Mouse (Mus musculus) embryo, embryonic 11.5 days (tissue): ENCODE results near the gene Cdc34b.
"Not testable (repeated sequence)": the region's sequence is repeated elsewhere in the genome, so short reads cannot be mapped to it uniquely, and the experiment has no call there.

ENCODE experiments used
- DNase-seq: peaks from one replicate; pipeline ENCODE4 v3.0.0-alpha.2; 2012; ENCODE audit warnings: low read depth, low spot score

Cdc34b gene

GRCm38 (mm10) chr11:94741732-94742272 lies at the start of gene Cdc34b:
TSS of gene Cdc34b (plus strand) at chr11:94741782.
- no peak for DNase-seq

- not testable (repeated sequence) for DNase-seq
Measured at GRCm38 (mm10) chr11:94692502-94692901, 49.1 kb upstream of the Cdc34b start.

- no peak for DNase-seq
Measured at GRCm38 (mm10) chr11:94695508-94695907, 46.1 kb upstream of the Cdc34b start.

GRCm38 (mm10) chr11:94697140-94697539 lies 44.4 kb upstream of the Cdc34b start:
- DNase-seq: no peak

GRCm38 (mm10) chr11:94697703-94698464 lies 43.7 kb upstream of the Cdc34b start:
- no peak for DNase-seq

GRCm38 (mm10) chr11:94699399-94699798 lies 42.2 kb upstream of the Cdc34b start:
- no peak for DNase-seq

GRCm38 (mm10) chr11:94701401-94702215 lies 40.0 kb upstream of the Cdc34b start:
- no peak for DNase-seq

- no peak for DNase-seq
Measured at GRCm38 (mm10) chr11:94702216-94702610, 39.4 kb upstream of the Cdc34b start.

- no peak for DNase-seq
Measured at GRCm38 (mm10) chr11:94704020-94704419, 37.6 kb upstream of the Cdc34b start.

GRCm38 (mm10) chr11:94704472-94704871 lies 37.1 kb upstream of the Cdc34b start, which contains the start of gene Gm11541:
TSS of gene Gm11541 (minus strand) at chr11:94704499.
- DNase-seq: no peak

GRCm38 (mm10) chr11:94713246-94713860 lies 28.2 kb upstream of the Cdc34b start:
- DNase-seq: no peak

GRCm38 (mm10) chr11:94715622-94716021 lies 26.0 kb upstream of the Cdc34b start:
- DNase-seq: no peak

- DNase-seq: no peak
Measured at GRCm38 (mm10) chr11:94716754-94717153, 24.8 kb upstream of the Cdc34b start.

- no peak for DNase-seq
Measured at GRCm38 (mm10) chr11:94717239-94717638, 24.3 kb upstream of the Cdc34b start.

- DNase-seq: no peak
Measured at GRCm38 (mm10) chr11:94718113-94718909, 23.3 kb upstream of the Cdc34b start.

- DNase-seq: no peak
Measured at GRCm38 (mm10) chr11:94719216-94719615, 22.4 kb upstream of the Cdc34b start.

- DNase-seq: no peak
Measured at GRCm38 (mm10) chr11:94727306-94727705, 14.3 kb upstream of the Cdc34b start.

- DNase-seq: no peak
Measured at GRCm38 (mm10) chr11:94728545-94728944, 13.0 kb upstream of the Cdc34b start.

GRCm38 (mm10) chr11:94729565-94729964 lies 12.0 kb upstream of the Cdc34b start:
- no peak for DNase-seq

GRCm38 (mm10) chr11:94730261-94730660 lies 11.3 kb upstream of the Cdc34b start:
- DNase-seq: peak; percentile 61

GRCm38 (mm10) chr11:94731229-94731628 lies 10.4 kb upstream of the Cdc34b start:
- DNase-seq: no peak
